Mouse (Mus musculus) G1E (cell line): ENCODE measurements around the gene Tbc1d4. TPM values are rescaled to one million over a fixed set of nuclear protein-coding genes. Genes with fewer than 3 reads are reported as not detected.

Experiments
- ATAC-seq: 2 replicates; pipeline ENCODE4 v1.8.0; 2016; ENCODE audit warnings: mild to moderate bottlenecking; ENCODE audit not compliant: insufficient number of reproducible peaks, poor library complexity, low FRiP score, severe bottlenecking; ENCODE audit errors: extremely low read depth
- DNase-seq: peaks from one replicate; pipeline ENCODE4 v3.0.0; 2012; ENCODE audit warnings: low spot score
- H3K27me3 ChIP-seq: 2 replicates; pipeline ENCODE4 v1.6.1; 2012; ENCODE audit warnings: mild to moderate bottlenecking, low read length, inconsistent platforms; ENCODE audit not compliant: insufficient read depth
- H3K36me3 ChIP-seq: replicated peaks from 2 replicates; pipeline ENCODE3; 2012; ENCODE audit warnings: mild to moderate bottlenecking, inconsistent platforms
- H3K4me1 ChIP-seq: 2 replicates; pipeline ENCODE4 v1.6.1; 2012; ENCODE audit warnings: low read depth, low read length, inconsistent platforms, mixed read lengths; ENCODE audit not compliant: insufficient read depth
- H3K4me3 ChIP-seq: 2 replicates; pipeline ENCODE4 v1.5.1; 2012; ENCODE audit warnings: low read depth, mild to moderate bottlenecking, inconsistent platforms, low read length, moderate library complexity, mixed read lengths
- H3K9me3 ChIP-seq: replicated peaks from 2 replicates; pipeline ENCODE4 v1.6.1; 2012; ENCODE audit warnings: inconsistent platforms
- CTCF ChIP-seq: IDR thresholded peaks from 2 replicates; pipeline ENCODE4 v1.5.1; 2012; ENCODE audit warnings: low read depth, low read length, inconsistent platforms, mixed read lengths
- GATA1 ChIP-seq: IDR thresholded peaks from 2 replicates; pipeline ENCODE4 v1.6.1; 2012; ENCODE audit warnings: borderline replicate concordance, low read length, inconsistent platforms, mixed read lengths
- GATA2 ChIP-seq: IDR thresholded peaks from 2 replicates; pipeline ENCODE4 v1.6.1; 2012; ENCODE audit warnings: low read depth, low read length, inconsistent platforms, borderline replicate concordance
- POLR2AphosphoS5 ChIP-seq: IDR thresholded peaks from 2 replicates; pipeline ENCODE4 v1.6.1; 2012; ENCODE audit warnings: low read depth, low read length, inconsistent platforms; ENCODE audit not compliant: insufficient replicate concordance
- TAL1 ChIP-seq: conservative IDR thresholded peaks from 2 replicates; pipeline ENCODE4 v1.6.1; 2012; ENCODE audit warnings: low read depth, low read length, inconsistent platforms, mixed read lengths
- polyA plus RNA-seq: library from polyadenylated mRNA; stranded (reverse); fragments of >175 nt; gene quantifications from 2 replicates; pipeline ENCODE4 v1.2.3, GENCODE M21; 2012
- total RNA-seq, 2 experiments: library from RNA; stranded (forward) in 1 of 2; stranded (reverse) in 1 of 2; fragments of 200-1000 nt in 1 of 2; fragments of >200 nt in 1 of 2; fragmentation: Nextera tagmentation in 1 of 2; gene quantifications; 2 replicates each; pipeline ENCODE4 v1.2.3; 2014 to 2017

The Tbc1d4 gene
- total and polyA plus RNA-seq, 3 experiments, result 0.33 TPM; not detected in 2

GRCm38 (mm10) chr14:101644948-101645347 lies 36.0 kb upstream of the Tbc1d4 start:
- no peak for ATAC-seq
- no peak for DNase-seq
- no peak overlapping the region for H3K4me3 ChIP-seq
- H3K9me3 ChIP-seq, result no peaks in the 10 kb centered on the region
- no peaks in the 10 kb centered on the region for H3K36me3 ChIP-seq
- peaks cover 2% of the 10 kb centered on the region; the same call in 1 of the 2 replicates for H3K4me1 ChIP-seq
- no peak for TF ChIP-seq GATA2
- no peak for TF ChIP-seq CTCF
- no peak for TF ChIP-seq TAL1
- no peak for TF ChIP-seq GATA1
- no peak for TF ChIP-seq POLR2AphosphoS5
- peaks cover 16% of the 10 kb centered on the region; the same call in 1 of the 2 replicates for H3K27me3 ChIP-seq

GRCm38 (mm10) chr14:101640153-101640843 lies 31.3 kb upstream of the Tbc1d4 start, which contains the start of gene Commd6:
Gene Commd6, minus strand, starts transcription at chr14:101640686.
- peaks cover 28% of the 10 kb centered on the region for H3K4me1 ChIP-seq
- peaks cover 8% of the 10 kb centered on the region; the same call in 1 of the 2 replicates for H3K27me3 ChIP-seq
- no peak for TF ChIP-seq CTCF
- no peak for TF ChIP-seq POLR2AphosphoS5
- no peak for TF ChIP-seq GATA1
- TF ChIP-seq TAL1, result no peak
- TF ChIP-seq GATA2, result no peak
- H3K9me3 ChIP-seq, result no peaks in the 10 kb centered on the region
- ATAC-seq (peak; percentile 95), DNase-seq (peak; percentile 92)
- peak within 1 kb of the TSS; percentile 96 for H3K4me3 ChIP-seq
- H3K36me3 ChIP-seq, result peaks cover 29% of the 10 kb centered on the region

DNA sequence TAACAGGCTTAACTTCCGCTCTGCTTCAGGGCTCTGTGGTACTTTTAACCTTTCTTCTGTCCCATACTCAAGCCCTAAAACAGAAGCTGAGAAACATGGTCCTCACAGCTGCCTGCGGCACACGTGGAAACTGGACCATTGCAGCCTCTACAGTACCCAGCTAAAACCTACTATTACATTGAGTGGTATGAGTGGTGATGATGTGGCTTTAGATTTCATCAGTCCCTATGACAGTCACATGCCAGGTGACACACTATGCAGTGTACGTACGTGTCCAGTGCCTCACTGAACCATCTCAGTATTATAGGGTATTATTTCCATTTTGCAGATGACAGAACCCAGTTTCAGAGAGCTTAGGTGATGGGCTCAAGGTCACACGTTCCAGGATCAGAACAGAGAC lies 28.4 kb upstream of the Tbc1d4 start:
- no peak for TF ChIP-seq GATA1
- no peak for TF ChIP-seq TAL1
- no peak overlapping the region for H3K4me3 ChIP-seq
- no peak for ATAC-seq
- H3K4me1 ChIP-seq, result peaks cover 28% of the 10 kb centered on the region
- H3K27me3 ChIP-seq, result no peaks in the 10 kb centered on the region
- DNase-seq, result no peak
- peaks cover 56% of the 10 kb centered on the region for H3K36me3 ChIP-seq
- H3K9me3 ChIP-seq, result no peaks in the 10 kb centered on the region

- Histone ChIP-seq H3K27me3 (no peaks in the 10 kb centered on the region), H3K4me3 (no peak overlapping the region), H3K36me3 (peaks cover 70% of the 10 kb centered on the region), H3K9me3 (no peaks in the 10 kb centered on the region), H3K4me1 (peaks cover 28% of the 10 kb centered on the region)
- DNase-seq (no peak), ATAC-seq (no peak)
- no peak for TF ChIP-seq CTCF
- no peak for TF ChIP-seq TAL1
- no peak for TF ChIP-seq GATA1
- no peak for TF ChIP-seq GATA2
- no peak for TF ChIP-seq POLR2AphosphoS5
These were observed 26.8 kb upstream of the Tbc1d4 start for GRCm38 (mm10) chr14:101635765-101636164.

DNA sequence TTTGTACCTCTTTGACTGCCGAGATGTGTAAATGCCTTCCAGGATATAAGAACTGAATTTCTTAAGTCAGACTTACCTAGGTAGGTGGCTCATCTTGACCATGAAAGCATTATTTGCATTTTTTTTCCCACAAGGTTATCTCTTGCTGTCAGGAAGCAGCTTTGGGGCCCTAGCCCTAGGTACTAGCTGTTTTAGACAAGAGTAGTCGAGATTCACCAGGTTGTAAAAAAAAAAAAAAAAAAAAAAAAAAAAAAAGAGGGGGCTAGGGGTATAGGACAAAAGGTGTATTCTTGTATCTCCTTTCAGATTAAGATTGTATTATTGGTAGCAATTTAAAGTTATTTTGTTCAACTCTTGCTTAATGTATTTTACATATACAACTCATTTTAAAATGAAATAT lies 21.6 kb upstream of the Tbc1d4 start:
- no peak for TF ChIP-seq TAL1
- H3K4me1 ChIP-seq, result no peaks in the 10 kb centered on the region
- no peak for ATAC-seq
- DNase-seq, result no peak
- H3K36me3 ChIP-seq, result peaks cover 44% of the 10 kb centered on the region
- no peaks in the 10 kb centered on the region for H3K9me3 ChIP-seq
- H3K27me3 ChIP-seq, result no peaks in the 10 kb centered on the region
- no peak overlapping the region for H3K4me3 ChIP-seq

GRCm38 (mm10) chr14:101617680-101618079 lies 8.7 kb upstream of the Tbc1d4 start:
- H3K27me3 ChIP-seq, result no peaks in the 10 kb centered on the region
- no peaks in the 10 kb centered on the region for H3K9me3 ChIP-seq
- H3K4me3 ChIP-seq, result no peak overlapping the region
- no peak for TF ChIP-seq GATA2
- TF ChIP-seq TAL1, result no peak
- TF ChIP-seq GATA1, result no peak
- TF ChIP-seq CTCF, result no peak
- no peak for TF ChIP-seq POLR2AphosphoS5
- H3K4me1 ChIP-seq, result no peaks in the 10 kb centered on the region
- no peaks in the 10 kb centered on the region for H3K36me3 ChIP-seq
- ATAC-seq (no peak), DNase-seq (no peak)

DNA sequence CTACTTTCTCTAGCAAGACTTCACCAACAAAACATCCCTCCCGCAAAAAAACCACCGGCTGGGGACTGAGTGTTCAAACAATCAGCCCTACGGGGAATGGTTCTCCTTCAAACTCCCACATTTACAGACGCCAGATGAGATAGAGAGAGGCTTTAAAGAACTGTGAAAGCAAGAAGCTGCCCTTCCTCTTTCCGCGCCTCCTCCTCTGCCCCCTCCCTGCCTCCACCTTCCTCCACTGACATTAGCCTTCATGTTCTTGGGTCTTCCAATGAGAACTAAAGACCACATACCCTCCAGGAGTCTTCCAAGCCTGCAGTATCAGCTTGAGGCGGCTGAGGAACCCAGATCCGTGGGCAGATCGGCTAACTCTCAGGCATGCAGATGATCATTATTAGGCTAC lies 7.2 kb upstream of the Tbc1d4 start:
- no peak for ATAC-seq
- Histone ChIP-seq H3K4me1 (no peaks in the 10 kb centered on the region), H3K27me3 (no peaks in the 10 kb centered on the region), H3K36me3 (no peaks in the 10 kb centered on the region), H3K4me3 (no peak overlapping the region), H3K9me3 (no peaks in the 10 kb centered on the region)
- no peak for DNase-seq
- no peak for TF ChIP-seq TAL1
- TF ChIP-seq POLR2AphosphoS5, result no peak
- no peak for TF ChIP-seq CTCF
- TF ChIP-seq GATA1, result no peak
- no peak for TF ChIP-seq GATA2
